Mouse (Mus musculus): ENCODE measurements around the gene Gtf2ird2.

GRCm38 (mm10) chr5:134255294-134255693, 71.5 kb downstream of the Gtf2ird2 start:
- TF ChIP-seq CTCF (IDR thresholded peaks at IDR 0.05; ENCODE audit: control insufficient read depth, insufficient read depth, insufficient replicate concordance, low read depth, low read length) (no peak), POLR2A (IDR thresholded peaks at IDR 0.05; ENCODE audit: control insufficient read depth, low read depth, low read length) (no peak)
